Mouse (Mus musculus) Patski (cell line): ENCODE measurements around the gene Ctsd. TPM values are rescaled to one million over a fixed set of nuclear protein-coding genes. Genes with fewer than 3 reads are reported as not detected.

Source experiments
- ATAC-seq: fragments of 100-300 bp; one replicate; pipeline ENCODE4 v1.8.0; 2021
- CTCF ChIA-PET: fragments of 350-600 bp; sonication (Branson Sonifier 250); formaldehyde crosslinking; loops from one replicate; lab custom pipeline; 2022; ENCODE audit warnings: inconsistent platforms; lab: Charles Lee
- POLR2A ChIA-PET: fragments of 350-600 bp; sonication (Branson Sonifier 250); formaldehyde crosslinking; loops from one replicate; lab custom pipeline; 2022; ENCODE audit warnings: antibody characterized with exemption, inconsistent platforms; lab: Charles Lee
- DNase-seq: peaks from one replicate; pipeline ENCODE4 v3.0.0-alpha.2; 2011; ENCODE audit warnings: low read depth, low spot score
- H3K27me3 ChIP-seq: fragments of 371-371 bp; one replicate; pipeline ENCODE4 v1.5.1; 2021
- CTCF ChIP-seq: fragments of 100-300 bp; IDR thresholded peaks from one replicate; pipeline ENCODE4 v1.5.1; 2021
- in situ Hi-C: fragments of 300-500 bp; cut with MboI; formaldehyde crosslinking; loops from 3 replicates; pipeline ENCODE4 v1.11.1; 2018; ENCODE audit warnings: low pct_unique_long_range_greater_than_20kb, mixed read lengths
- polyA plus RNA-seq: library from polyadenylated mRNA; unstranded; gene quantifications from one replicate; pipeline ENCODE4 v1.2.3, GENCODE M21; 2021

The Ctsd gene
- polyA plus RNA-seq, 1 experiment from 2014 or later, result 3,389 TPM

DNA sequence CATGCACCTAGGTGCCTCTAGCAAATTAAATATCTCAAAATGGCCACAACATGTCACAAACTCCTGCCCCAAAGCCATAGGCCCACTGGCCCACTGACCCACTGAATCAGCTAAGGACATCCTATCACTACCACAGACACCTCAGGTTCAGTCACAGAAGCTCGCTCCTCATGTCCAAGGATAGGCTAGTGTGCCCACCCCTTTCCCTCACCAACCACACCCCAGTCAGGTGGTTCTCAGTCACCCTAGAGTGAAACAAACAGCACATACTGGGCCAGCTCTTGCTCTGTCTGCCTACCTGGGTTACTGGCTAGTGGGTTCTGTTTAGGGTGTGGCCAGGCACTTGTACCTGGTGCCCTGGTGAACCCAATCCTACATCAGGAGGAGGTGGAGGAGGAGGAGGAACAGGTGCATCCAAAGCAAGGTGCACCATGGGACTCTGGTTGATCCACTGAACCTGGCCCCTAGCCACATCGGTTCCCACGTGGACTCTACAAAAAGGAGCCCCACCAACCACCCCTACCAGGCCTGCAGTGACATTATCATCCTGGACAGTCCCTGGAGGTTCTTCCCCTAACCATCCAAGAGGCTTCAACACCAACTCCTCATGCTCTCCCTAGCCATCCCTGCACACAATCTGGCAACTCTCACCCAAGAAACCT is 2.0 kb downstream of the Ctsd start:
- ChIA-PET POLR2A (interaction anchor here (0.7 to 7.2 kb wide), 10 partner anchors 11 to 47 kb away, joined by 3 to 115 read pairs (median 7); partner anchors contain the start of gene Ifitm10), CTCF (interaction anchor here (1.0 to 4.5 kb wide), 5 partner anchors 14 to 52 kb away, joined by 3 to 13 read pairs (median 5); no protein-coding TSS in a partner anchor)
- ATAC-seq (no peak), DNase-seq (no peak)
- H3K27me3 ChIP-seq, result no peaks in the 10 kb centered on the region
- in situ Hi-C loops, result loop anchor here (25.0 kb wide), 2 partner anchors 626 to 924 kb away; partner anchors contain the start of genes Cd151, Cracr2b, Pnpla2 and Tspan32
- TF ChIP-seq CTCF, result no peak

DNA sequence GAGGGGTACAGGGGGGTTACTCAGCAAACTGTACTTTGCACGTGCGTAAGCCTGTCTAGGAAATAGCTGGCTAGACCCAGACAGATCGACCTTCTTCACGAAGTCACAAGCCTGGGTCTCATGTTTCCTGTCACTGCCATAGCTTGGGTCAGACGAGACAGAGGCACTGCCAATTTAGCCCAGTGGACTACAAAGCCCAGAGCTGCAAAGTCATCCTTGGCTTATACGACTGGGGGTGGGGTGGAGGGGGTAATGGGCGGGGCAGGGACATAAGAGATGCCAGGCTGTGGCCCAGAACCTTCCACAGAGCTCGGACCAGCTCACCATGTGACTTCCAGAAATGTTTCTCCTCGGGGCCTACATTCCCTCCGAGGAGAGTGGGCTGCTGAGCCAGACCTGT is 3.5 kb downstream of the Ctsd start:
- CTCF ChIA-PET, result interaction anchor here (2.1 to 4.5 kb wide), 2 partner anchors 24 to 44 kb away, joined by 5 to 13 read pairs; no protein-coding TSS in a partner anchor
- in situ Hi-C loops, result loop anchor here (25.0 kb wide), 2 partner anchors 628 to 922 kb away; partner anchors contain the start of genes Cd151, Cracr2b, Pnpla2 and Tspan32
- ATAC-seq (no peak), DNase-seq (no peak)
- TF ChIP-seq CTCF, result no peak
- POLR2A ChIA-PET, result interaction anchor here (1.3 to 7.2 kb wide), 6 partner anchors 9 to 49 kb away, joined by 3 to 115 read pairs (median 8); partner anchors contain the start of gene Ifitm10
- no peaks in the 10 kb centered on the region for H3K27me3 ChIP-seq

DNA sequence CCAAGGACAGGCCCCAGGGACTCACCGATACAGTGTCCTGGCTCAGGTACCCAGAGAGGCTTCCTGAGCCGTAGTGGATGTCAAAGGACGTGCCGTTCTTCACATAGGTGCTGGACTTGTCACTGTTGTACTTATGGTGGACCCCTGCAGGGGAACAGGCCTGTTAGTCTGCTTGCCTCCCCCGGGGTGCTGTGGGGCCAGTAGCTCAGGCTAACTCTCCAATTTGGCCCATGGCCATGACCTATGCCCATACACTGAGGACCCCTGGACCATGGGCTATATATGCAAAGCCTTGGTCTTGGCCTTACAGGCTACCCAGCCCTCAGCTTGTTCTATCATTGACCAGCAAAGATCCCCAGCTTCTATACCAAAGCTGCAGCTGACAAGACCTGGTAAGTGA is 5.3 kb downstream of the Ctsd start, which contains the start of gene Gm49369:
Gene Gm49369 (minus strand): TSS at position 101 of the 400 bp plus-strand sequence.
- TF ChIP-seq CTCF, result no peak

DNA sequence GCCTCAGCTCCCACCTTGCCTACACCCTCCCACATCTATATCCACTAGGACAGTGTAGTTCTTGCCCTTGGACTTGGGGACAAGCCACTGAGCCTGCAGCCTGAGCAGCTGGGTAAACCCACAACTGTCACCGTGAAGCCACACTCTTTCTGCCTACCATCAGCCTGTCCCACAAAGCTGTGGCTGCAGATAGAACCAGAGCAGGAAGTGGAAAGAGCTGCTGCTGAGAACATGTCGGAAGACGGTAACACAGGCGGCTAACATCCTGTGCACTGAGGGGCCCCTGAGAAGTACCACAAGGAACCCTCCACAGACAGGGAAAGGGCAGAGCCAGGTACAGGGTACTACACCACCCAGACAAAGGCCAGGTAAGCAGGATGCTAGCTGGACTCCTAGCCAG is 6.7 kb downstream of the Ctsd start:
- no peak for TF ChIP-seq CTCF
- POLR2A ChIA-PET, result interaction anchor here (0.6 to 3.8 kb wide), 8 partner anchors 8 to 56 kb away, joined by 3 to 16 read pairs (median 10); partner anchors contain the start of gene Ifitm10
- DNase-seq (no peak), ATAC-seq (no peak)
- in situ Hi-C loops, result loop anchor here (25.0 kb wide), 2 partner anchors 631 to 919 kb away; partner anchors contain the start of genes Cd151, Cracr2b, Pnpla2 and Tspan32
- CTCF ChIA-PET, result interaction anchor here (1.0 to 3.0 kb wide), 3 partner anchors 18 to 54 kb away, joined by 3 to 7 read pairs (median 3); no protein-coding TSS in a partner anchor
- H3K27me3 ChIP-seq, result no peaks in the 10 kb centered on the region

More for the DNA sequence above, 5.3 kb downstream of the Ctsd start, which contains the start of gene Gm49369:
- H3K27me3 ChIP-seq, result no peaks in the 10 kb centered on the region
- no peak for ATAC-seq
- CTCF ChIA-PET, result interaction anchor here (1.1 to 4.5 kb wide), 3 partner anchors 26 to 53 kb away, joined by 3 to 13 read pairs (median 7); no protein-coding TSS in a partner anchor
- no peak for DNase-seq
- in situ Hi-C loops, result loop anchor here (25.0 kb wide), 2 partner anchors 630 to 920 kb away; partner anchors contain the start of genes Cd151, Cracr2b, Pnpla2 and Tspan32
- POLR2A ChIA-PET, result interaction anchor here (1.1 to 3.8 kb wide), 6 partner anchors 11 to 54 kb away, joined by 3 to 16 read pairs (median 12); no protein-coding TSS in a partner anchor

DNA sequence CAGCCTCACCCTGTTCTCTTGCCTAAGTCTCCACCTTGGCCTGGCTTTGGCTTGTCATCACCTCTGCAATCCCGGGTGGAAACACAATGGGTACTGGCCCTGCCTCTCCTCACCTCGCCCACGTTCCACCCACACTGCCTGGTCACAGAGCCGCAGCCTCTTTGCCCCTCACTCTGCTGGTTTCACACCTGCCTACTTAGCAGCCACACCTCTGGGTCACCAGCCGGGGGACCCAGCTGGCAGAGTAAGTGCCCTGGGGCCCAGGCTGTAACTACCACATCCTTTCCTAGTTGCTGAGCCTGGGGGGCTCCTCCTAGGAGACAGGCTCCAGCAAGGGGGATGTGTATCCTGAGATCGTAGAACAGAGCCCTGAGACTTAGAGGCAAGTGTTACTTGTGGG is 8.7 kb downstream of the Ctsd start:
- ATAC-seq, result no peak
- TF ChIP-seq CTCF, result no peak
- in situ Hi-C loops, result loop anchor here (25.0 kb wide), 2 partner anchors 633 to 917 kb away; partner anchors contain the start of genes Cd151, Cracr2b, Pnpla2 and Tspan32
- DNase-seq, result no peak
- CTCF ChIA-PET, result no interaction called here
- H3K27me3 ChIP-seq, result no peaks in the 10 kb centered on the region
- POLR2A ChIA-PET, result interaction anchor here (1.4 to 10.6 kb wide), 3 partner anchors 8 to 48 kb away, joined by 4 to 115 read pairs (median 91); partner anchors contain the start of gene Ctsd

DNA sequence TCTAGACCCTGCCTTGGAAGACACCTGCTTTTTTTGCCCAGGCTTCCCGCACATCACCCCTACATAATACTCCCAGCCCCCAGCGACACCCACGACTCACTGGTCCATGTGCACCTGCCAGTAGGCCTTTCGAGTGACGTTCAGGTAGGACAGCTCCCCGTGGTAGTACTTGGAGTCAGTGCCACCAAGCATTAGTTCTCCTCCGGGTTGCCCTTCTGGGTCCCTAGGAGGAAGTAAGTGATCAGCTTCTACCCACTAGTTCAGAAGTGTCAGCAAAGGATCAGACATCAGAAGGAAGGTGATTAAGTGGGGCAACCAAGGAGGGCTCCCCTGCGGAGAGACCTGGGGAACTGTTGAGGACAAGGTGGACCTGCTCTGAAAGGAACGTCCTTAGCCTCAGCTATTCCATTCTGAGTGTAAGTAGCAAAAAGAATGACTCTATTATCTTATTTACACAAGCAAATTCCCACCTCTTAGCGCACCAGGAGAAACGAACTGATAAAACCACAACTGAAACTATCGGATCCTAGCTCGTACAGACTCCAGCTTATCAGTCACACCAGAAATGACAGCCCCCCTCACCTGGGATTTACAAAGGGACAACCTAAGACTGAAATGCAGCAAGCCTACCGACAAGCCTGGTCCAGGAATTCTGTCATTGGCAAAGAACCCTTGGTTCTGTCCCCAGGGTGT is 10.5 kb downstream of the Ctsd start:
- H3K27me3 ChIP-seq, result no peaks in the 10 kb centered on the region
- ChIA-PET CTCF (interaction anchor here (1.2 to 1.4 kb wide), 3 partner anchors 47 to 120 kb away, joined by 3 to 5 read pairs (median 4); no protein-coding TSS in a partner anchor), POLR2A (interaction anchor here (0.9 to 10.6 kb wide), 6 partner anchors 10 to 58 kb away, joined by 3 to 115 read pairs (median 6); partner anchors contain the start of gene Ctsd)
- no peak for DNase-seq
- no peak for ATAC-seq
- in situ Hi-C loops, result loop anchor here (25.0 kb wide), 2 partner anchors 635 to 915 kb away; partner anchors contain the start of genes Cd151, Cracr2b, Pnpla2 and Tspan32
- TF ChIP-seq CTCF, result no peak

DNA sequence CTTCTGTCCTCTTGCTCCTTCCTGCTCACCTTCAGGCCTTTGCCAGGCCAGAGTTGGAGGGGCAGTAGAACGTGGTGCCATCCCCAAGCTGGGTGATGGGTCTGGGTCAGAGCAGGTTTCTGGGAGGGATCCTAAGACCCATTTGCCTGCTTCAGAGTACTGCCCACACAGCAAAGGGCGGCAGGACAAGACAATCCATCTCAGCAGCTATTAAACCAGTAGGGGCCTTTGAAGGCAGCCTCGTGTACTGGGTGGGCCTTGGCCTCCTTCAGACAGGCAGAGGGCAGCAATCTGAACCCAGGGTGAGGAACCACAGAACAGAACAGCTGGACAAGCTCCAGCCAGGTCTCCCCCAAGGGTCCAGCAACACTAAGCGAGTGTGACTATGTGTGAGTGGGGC is 11.7 kb downstream of the Ctsd start:
- in situ Hi-C loops, result loop anchor here (25.0 kb wide), 2 partner anchors 636 to 914 kb away; partner anchors contain the start of genes Cd151, Cracr2b, Pnpla2 and Tspan32
- no peak for DNase-seq
- no peak for TF ChIP-seq CTCF
- no peaks in the 10 kb centered on the region for H3K27me3 ChIP-seq
- CTCF ChIA-PET, result interaction anchor here (1.0 to 1.5 kb wide), 6 partner anchors 12 to 65 kb away, joined by 3 to 4 read pairs (median 4); partner anchors contain the start of genes Ctsd and Tnni2
- no peak for ATAC-seq
- POLR2A ChIA-PET, result interaction anchor here (0.7 to 10.6 kb wide), 6 partner anchors 11 to 57 kb away, joined by 3 to 115 read pairs (median 8); partner anchors contain the start of gene Ctsd

DNA sequence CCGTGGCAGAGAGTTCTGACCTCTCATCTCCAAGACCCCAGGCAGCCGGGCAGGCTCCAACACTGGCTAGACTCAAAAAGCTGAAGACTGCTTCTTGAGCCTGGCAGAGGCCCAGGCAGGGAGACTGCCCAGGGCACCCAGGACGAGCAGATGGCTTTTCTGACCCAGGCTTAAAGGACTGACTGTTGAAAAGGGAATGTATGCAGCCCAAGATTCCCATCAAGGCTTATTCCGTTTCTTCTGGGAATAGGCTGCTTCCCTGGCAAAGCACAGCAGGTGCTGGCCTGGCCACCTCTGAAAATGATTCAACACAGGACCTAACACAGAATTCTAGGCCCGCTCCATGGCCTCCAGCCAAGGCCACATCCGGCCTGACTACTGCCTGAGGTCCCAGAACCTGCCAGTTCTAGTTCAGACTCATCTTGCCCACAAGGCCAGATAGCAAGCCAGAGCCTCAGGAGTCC is 12.5 kb downstream of the Ctsd start:
- peak; percentile 9 for ATAC-seq
- in situ Hi-C loops, result loop anchor here (25.0 kb wide), 2 partner anchors 637 to 913 kb away; partner anchors contain the start of genes Cd151, Cracr2b, Pnpla2 and Tspan32
- peak; percentile 96 for DNase-seq
- no peaks in the 10 kb centered on the region for H3K27me3 ChIP-seq
- no peak for TF ChIP-seq CTCF
- ChIA-PET CTCF (interaction anchor here (1.2 to 1.7 kb wide), 7 partner anchors 13 to 62 kb away, joined by 3 to 10 read pairs (median 4); partner anchors contain the start of gene Ctsd), POLR2A (interaction anchor here (0.7 to 10.6 kb wide), 7 partner anchors 7 to 61 kb away, joined by 3 to 115 read pairs (median 8); partner anchors contain the start of gene Ctsd)
